Mouse (Mus musculus) adipose tissue, adult 10 weeks (tissue): ENCODE data around the gene Tfap2d. TPM values are rescaled to one million over a fixed set of nuclear protein-coding genes. Genes with fewer than 3 reads are reported as not detected.

Experiments
- polyA plus RNA-seq: library from polyadenylated mRNA; stranded (reverse); fragments of 350-450 nt; fragmentation: Illumina TruSeq; extraction: RNeasy Lipid Tissue Mini Kit (QIAGEN cat#74804); gene quantifications from one replicate; pipeline ENCODE4 v1.2.3, GENCODE M21; 2014; ENCODE audit warnings: low read depth, low replicate concordance

The Tfap2d gene
- polyA plus RNA-seq: not detected

DNA sequence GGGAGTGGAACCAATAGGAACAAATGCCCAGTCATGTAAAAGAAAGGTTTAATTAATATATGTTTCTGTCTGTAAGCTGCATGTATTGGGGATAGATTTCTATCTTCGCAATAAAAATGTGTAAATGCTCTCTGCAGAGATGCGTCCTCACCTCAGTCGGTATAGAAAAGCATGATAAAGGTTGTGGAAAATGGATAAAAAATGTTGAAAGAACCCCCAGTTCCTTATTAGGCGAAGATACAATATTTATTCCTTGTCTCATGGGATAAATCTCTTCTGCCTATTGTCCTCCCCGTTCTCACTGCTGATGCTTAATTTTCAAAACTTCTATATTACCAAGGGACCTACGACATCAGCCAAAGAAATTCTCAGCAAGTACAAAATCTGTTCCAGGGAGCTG lies at the start of gene Tfap2d:
Tfap2d (plus strand) TSS at position 392 of the 400 bp plus-strand sequence.

DNA sequence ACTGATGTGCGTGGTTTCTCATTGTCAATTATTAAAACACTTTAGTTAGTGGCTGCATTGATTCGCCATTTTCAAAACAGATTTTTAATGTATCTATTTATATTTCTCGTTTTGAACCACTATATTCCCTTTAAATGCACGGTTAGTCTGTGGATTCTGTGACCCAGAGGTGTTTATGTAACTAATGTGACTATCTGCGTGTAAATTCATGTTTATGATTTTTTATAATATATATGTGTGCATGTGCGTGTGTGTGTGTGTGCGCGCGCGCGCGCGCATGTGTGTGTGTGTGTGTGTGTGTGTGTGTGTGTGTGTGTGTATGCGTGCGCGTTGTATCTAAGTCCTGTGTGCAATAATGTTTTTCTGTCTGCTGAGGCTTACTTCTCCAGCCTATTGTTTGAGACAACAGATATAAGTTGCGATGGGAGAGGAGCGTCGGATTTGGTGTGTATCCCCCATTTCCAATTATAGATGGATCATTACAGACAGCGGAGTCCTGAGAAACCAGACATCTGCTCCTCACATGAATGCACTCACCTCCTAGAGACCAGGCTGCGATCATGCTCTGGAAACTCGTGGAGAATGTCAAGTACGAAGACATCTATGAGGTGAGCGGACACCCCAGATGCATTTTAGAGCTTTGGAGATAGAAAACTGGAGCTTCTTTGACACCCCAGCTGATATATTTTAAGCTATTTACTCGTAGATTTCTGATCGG lies 106.0 kb downstream of the Tfap2d start, which contains the start of gene Tfap2b:
Tfap2b (plus strand) TSS at position 274 of the 718 bp plus-strand sequence.

Other genes starting within 250 kb of the Tfap2d start
- gene Tfap2b, start 105.9 kb downstream of the Tfap2d start, polyA plus RNA-seq: 34.4 TPM